Mouse (Mus musculus) ES-E14 (cell line): ENCODE measurements around the gene Tmed8.

Source experiments
- CHD2 ChIP-seq: IDR thresholded peaks from 2 replicates; pipeline ENCODE4 v1.6.1; 2014; ENCODE audit warnings: mild to moderate bottlenecking, low read depth, low read length, inconsistent platforms
- HCFC1 ChIP-seq: IDR thresholded peaks from 2 replicates; pipeline ENCODE4 v1.6.1; 2012; ENCODE audit warnings: low read length, inconsistent platforms, borderline replicate concordance; ENCODE audit not compliant: insufficient read depth
- MAFK ChIP-seq: IDR thresholded peaks from 2 replicates; pipeline ENCODE4 v1.6.1; 2014; ENCODE audit warnings: mild to moderate bottlenecking, low read depth, low read length, inconsistent platforms; ENCODE audit not compliant: insufficient read depth
- ZC3H11A ChIP-seq: IDR thresholded peaks from 2 replicates; pipeline ENCODE4 v1.6.1; 2012; ENCODE audit warnings: low read depth, mild to moderate bottlenecking, inconsistent platforms, low read length, borderline replicate concordance
- ZNF384 ChIP-seq: IDR thresholded peaks from 2 replicates; pipeline ENCODE4 v1.6.1; 2012; ENCODE audit warnings: low read depth, low read length, inconsistent platforms

GRCm38 (mm10) chr12:87146966-87147365 lies 53.3 kb downstream of the Tmed8 start, which contains the start of gene Gstz1:
- TF ChIP-seq HCFC1 (no peak), ZNF384 (no peak), ZC3H11A (no peak), CHD2 (no peak), MAFK (no peak)
